In the genomic region with DNA sequence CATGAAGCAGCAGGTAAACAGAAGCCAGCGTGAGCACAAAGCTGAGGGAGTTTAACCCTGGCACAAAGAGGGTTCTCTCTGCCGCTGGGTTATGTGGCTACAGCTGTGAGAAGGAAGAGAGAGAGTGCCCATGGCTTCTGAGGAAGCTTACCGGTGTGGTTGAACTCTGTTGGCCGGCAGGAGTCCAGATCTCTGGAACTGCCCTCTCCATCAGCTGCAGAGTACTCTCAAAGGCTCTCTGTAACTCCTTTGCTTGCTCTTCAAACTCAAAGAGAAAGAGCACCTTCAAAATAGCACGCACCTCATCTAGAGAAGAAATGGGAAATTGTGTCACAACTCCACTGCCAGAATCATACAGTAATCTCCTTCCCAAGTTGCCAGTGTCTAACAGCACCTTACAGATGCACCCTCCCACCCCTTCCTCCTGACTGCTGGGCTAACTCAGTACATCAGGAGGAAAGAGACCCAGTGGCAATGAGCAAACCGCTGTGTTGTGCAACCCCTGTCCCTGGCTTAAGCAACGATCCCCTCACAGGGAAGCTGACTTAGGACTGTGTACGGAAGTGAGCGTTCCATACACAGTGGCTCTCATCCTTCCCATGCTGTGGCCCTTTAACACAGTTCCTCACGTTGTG, we compare ENCODE assay signal across 19 mouse cellular contexts. TPM values are rescaled to one million over a fixed set of nuclear protein-coding genes. Genes with fewer than 3 reads are reported as not detected.
DNase-seq lines count a peak whose midpoint lies in the region; ATAC-seq lines count a peak whose summit lies in the region.
"Had no signal": no experiment of that assay in that cellular context is flagged by ENCODE, and none has a peak within 500 bp of the region (broad histone marks: within the 10 kb centered on the region; RNA-seq: fewer than 3 reads in every experiment).

No protein-coding gene starts in this region.

- no peak overlapping the region for H3K27ac ChIP-seq in liver, embryonic 11.5 days (ENCODE audit: low read depth, low read length)
- no peak overlapping the region for H3K27ac ChIP-seq in liver, embryonic 12.5 days
- H3K27ac ChIP-seq: hindbrain, embryonic 14.5 days; layer of hippocampus, adult 2 months; limb, embryonic 12.5 days had no signal

- intact Hi-C loops in heart, postnatal 36 days (cut with DNase I) = no loop called here

- H3K4me3 ChIP-seq in liver, embryonic 11.5 days (ENCODE audit: low read depth, low read length) = no peak overlapping the region
- H3K4me3 ChIP-seq in liver, embryonic 12.5 days = no peak overlapping the region
- H3K4me3 ChIP-seq: layer of hippocampus, adult 2 months; limb, embryonic 12.5 days had no signal

- H3K9ac ChIP-seq in liver, embryonic 11.5 days (ENCODE audit: low read depth, low read length) = no peak overlapping the region
- no peak overlapping the region for H3K9ac ChIP-seq in liver, embryonic 12.5 days
- H3K9ac ChIP-seq: hindbrain, embryonic 14.5 days; limb, embryonic 12.5 days had no signal

- 89% methylated on average over 10 of the region's 10 CpGs for WGBS in liver, embryonic 11.5 days
- 85% methylated on average over 10 of the region's 10 CpGs for WGBS in liver, embryonic 12.5 days (ENCODE audit: insufficient replicate concordance)

- DNase-seq in liver = peak; percentile 15
- no peak for DNase-seq in liver, embryonic 11.5 days (ENCODE audit: low spot score)
- DNase-seq in lung, postnatal 14 days = peak; percentile 53
- DNase-seq in kidney, adult 8-10 months = no peak
- DNase-seq in thymus, postnatal 4 days = no peak
- no peak for DNase-seq in testis, postnatal 14 days (ENCODE audit: low spot score)
- no peak for DNase-seq in heart, postnatal 36 days
- DNase-seq: cerebellum, adult 9-11 months; gastrocnemius, postnatal 14 days; kidney, adult 2 months had no signal

- H3K9me3 ChIP-seq in liver, embryonic 11.5 days (ENCODE audit: control insufficient read depth, low read length) = no peaks in the 10 kb centered on the region
- no peaks in the 10 kb centered on the region for H3K9me3 ChIP-seq in liver, embryonic 12.5 days (replicated peaks)
- H3K9me3 ChIP-seq: limb, embryonic 12.5 days had no signal

- no peak overlapping the region for H3K4me2 ChIP-seq in liver, embryonic 11.5 days
- no peak overlapping the region for H3K4me2 ChIP-seq in liver, embryonic 12.5 days
- H3K4me2 ChIP-seq: hindbrain, embryonic 14.5 days; limb, embryonic 12.5 days had no signal

- H3K27me3 ChIP-seq in liver, embryonic 11.5 days (replicated peaks; ENCODE audit: control insufficient read depth, insufficient read depth, low read length) = no peaks in the 10 kb centered on the region
- H3K27me3 ChIP-seq in liver, embryonic 12.5 days (replicated peaks) = no peaks in the 10 kb centered on the region
- H3K27me3 ChIP-seq: limb, embryonic 12.5 days had no signal

- peaks cover 34% of the 10 kb centered on the region for H3K36me3 ChIP-seq in liver, embryonic 11.5 days (ENCODE audit: control insufficient read depth, insufficient read depth, low read length)
- H3K36me3 ChIP-seq in liver, embryonic 12.5 days = peaks cover 96% of the 10 kb centered on the region

- no peak for ATAC-seq in liver, embryonic 11.5 days (replicated peaks; ENCODE audit: low FRiP score)
- ATAC-seq in liver, embryonic 12.5 days = peak; percentile 51; the same call in 1 of the 2 replicates
- ATAC-seq: activated CD4-positive, CD25-positive, alpha-beta regulatory T cell, adult 4 months; forebrain, embryonic 16.5 days had no signal

- no peaks in the 10 kb centered on the region for H3K4me1 ChIP-seq in liver, embryonic 11.5 days (replicated peaks; ENCODE audit: control insufficient read depth, insufficient read depth, low read length)
- no peaks in the 10 kb centered on the region for H3K4me1 ChIP-seq in liver, embryonic 12.5 days
- H3K4me1 ChIP-seq: limb, embryonic 12.5 days had no signal

RNA-seq across cellular contexts. Expression of gene Actl7a, which starts 13.9 kb away (rescaled TPM):
- not detected in 2 replicates for polyA plus RNA-seq in liver, embryonic 11.5 days (2014; fragmentation: Nextera tagmentation; extraction: Ambion mirVana)
- polyA plus RNA-seq in liver, embryonic 12.5 days (2016; fragmentation: Nextera tagmentation; extraction: Ambion mirVana) = not detected in 2 replicates
- not detected for total RNA-seq in heart, postnatal 36 days (2021)
- total RNA-seq: gastrocnemius, postnatal 14 days; layer of hippocampus, adult 2 months had no signal
- polyA plus RNA-seq: activated CD4-positive, CD25-positive, alpha-beta regulatory T cell, adult 4 months; brain, embryonic 14.5 days; forebrain, embryonic 16.5 days; heart, embryonic 14.5 days; hindbrain, embryonic 14.5 days; limb, embryonic 12.5 days; urinary bladder, adult 2 months had no signal

RNA-seq across cellular contexts. Expression of gene Actl7b, which starts 15.8 kb away (rescaled TPM):
- not detected in 2 replicates for polyA plus RNA-seq in liver, embryonic 11.5 days (2014; fragmentation: Nextera tagmentation; extraction: Ambion mirVana)
- not detected in 2 replicates for polyA plus RNA-seq in liver, embryonic 12.5 days (2016; fragmentation: Nextera tagmentation; extraction: Ambion mirVana)
- total RNA-seq in heart, postnatal 36 days (2021) = not detected
- total RNA-seq: gastrocnemius, postnatal 14 days had no signal
- polyA plus RNA-seq: activated CD4-positive, CD25-positive, alpha-beta regulatory T cell, adult 4 months; forebrain, embryonic 16.5 days; heart, embryonic 14.5 days; hindbrain, embryonic 14.5 days; urinary bladder, adult 2 months had no signal

RNA-seq across cellular contexts. Expression of gene Gm26657, which starts 17.2 kb away (rescaled TPM):
- not detected in 2 replicates for polyA plus RNA-seq in liver, embryonic 11.5 days (2014; fragmentation: Nextera tagmentation; extraction: Ambion mirVana)
- not detected in 2 replicates for polyA plus RNA-seq in liver, embryonic 12.5 days (2016; fragmentation: Nextera tagmentation; extraction: Ambion mirVana)
- not detected for total RNA-seq in heart, postnatal 36 days (2021)
- total RNA-seq: gastrocnemius, postnatal 14 days; layer of hippocampus, adult 2 months had no signal
- polyA plus RNA-seq: activated CD4-positive, CD25-positive, alpha-beta regulatory T cell, adult 4 months; brain, embryonic 14.5 days; forebrain, embryonic 16.5 days; heart, embryonic 14.5 days; hindbrain, embryonic 14.5 days; kidney, adult 2 months; limb, embryonic 12.5 days; urinary bladder, adult 2 months had no signal

RNA-seq across cellular contexts. Expression of gene Elp1, which starts 45.0 kb away (rescaled TPM):
- 64.5 and 66.8 TPM in 2 replicates for polyA plus RNA-seq in liver, embryonic 11.5 days (2014; fragmentation: Nextera tagmentation; extraction: Ambion mirVana)
- polyA plus RNA-seq in liver, embryonic 12.5 days (2016; fragmentation: Nextera tagmentation; extraction: Ambion mirVana) = 28.6 and 30.2 TPM in 2 replicates
- total RNA-seq in heart, postnatal 36 days (2021) = 10 to 100 TPM; 16.2 to 19.3 TPM

RNA-seq across cellular contexts. Expression of gene Fam206a, which starts 45.1 kb away (rescaled TPM):
- polyA plus RNA-seq in liver, embryonic 11.5 days (2014; fragmentation: Nextera tagmentation; extraction: Ambion mirVana) = 18.3 and 20.0 TPM in 2 replicates
- polyA plus RNA-seq in liver, embryonic 12.5 days (2016; fragmentation: Nextera tagmentation; extraction: Ambion mirVana) = 9.4 and 11.4 TPM in 2 replicates
- 1 to 10 TPM; 2.0 to 2.3 TPM for total RNA-seq in heart, postnatal 36 days (2021)

Comparison
In these comparisons a context has a peak if more than half of its experiments do, and no peak if none do; other contexts are left out.
1. DNase-seq: peak in liver (single experiment) and lung, postnatal 14 days (single experiment); none in liver, embryonic 11.5 days (single experiment), kidney, adult 8-10 months (0 of 2), thymus, postnatal 4 days (single experiment), testis, postnatal 14 days (single experiment) and heart, postnatal 36 days (0 of 2).